Mouse (Mus musculus): Measurements from ENCODE around the gene Scd3.
"Not testable (repeated sequence)": the region's sequence is repeated elsewhere in the genome, so short reads cannot be mapped to it uniquely, and the experiment has no call there.

Gene Scd3

GRCm38 (mm10) chr19:44273711-44274110, 70.6 kb downstream of the Scd3 start:
- no peak for DNase-seq (ENCODE audit: low read depth, low spot score)

- no peak for DNase-seq (ENCODE audit: low read depth, low spot score)
These were observed 71.4 kb downstream of the Scd3 start for GRCm38 (mm10) chr19:44274452-44274851.

- no peak for DNase-seq (ENCODE audit: low read depth, low spot score)
These were observed 72.3 kb downstream of the Scd3 start for GRCm38 (mm10) chr19:44275418-44275817.

DNA sequence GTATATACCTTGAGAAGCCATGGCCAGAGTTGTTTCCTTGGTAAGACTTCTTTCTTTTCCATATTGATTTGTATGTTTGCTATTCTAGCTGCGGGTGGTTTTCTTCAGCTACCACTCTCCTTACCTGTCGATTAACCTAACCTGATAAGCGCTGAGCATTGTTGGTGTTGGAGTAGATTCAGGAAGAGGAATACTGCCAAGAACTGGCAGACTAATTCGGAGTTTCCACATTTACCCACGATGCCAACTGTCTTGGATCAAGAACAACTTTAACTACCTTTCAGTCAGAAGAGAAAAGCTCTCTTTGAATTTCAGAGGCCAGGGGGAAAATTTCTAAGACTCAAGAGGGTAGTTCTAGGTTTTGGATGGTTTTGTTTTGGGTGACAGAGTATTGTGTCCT, 73.8 kb downstream of the Scd3 start:
- no peak for DNase-seq (ENCODE audit: low read depth, low spot score)

GRCm38 (mm10) chr19:44277931-44278330, 74.9 kb downstream of the Scd3 start:
- no peak for DNase-seq (ENCODE audit: low read depth, low spot score)

DNA sequence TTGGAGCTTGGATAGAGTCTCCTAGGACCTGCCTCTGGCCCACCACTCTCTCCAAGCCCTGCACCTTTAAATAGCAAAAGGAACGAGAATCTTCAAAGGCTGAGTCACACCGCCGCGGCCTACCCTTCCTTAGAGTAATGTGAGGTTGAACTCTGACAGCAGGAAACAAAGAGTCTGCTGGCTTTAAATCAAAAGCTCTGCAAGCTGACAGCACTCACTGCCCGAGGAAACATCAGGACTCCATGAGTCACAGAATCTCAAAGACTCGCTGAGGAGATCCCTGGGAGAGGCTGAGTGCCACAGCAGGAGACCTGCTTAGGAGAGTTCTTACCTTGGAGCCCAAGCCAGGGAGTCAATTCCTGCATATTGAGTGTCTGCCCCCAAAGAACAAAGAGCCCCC, 77.7 kb downstream of the Scd3 start:
- no peak for DNase-seq (ENCODE audit: low read depth, low spot score)

- DNase-seq (ENCODE audit: low read depth, low spot score) = not testable (repeated sequence)
These were observed 78.9 kb downstream of the Scd3 start for GRCm38 (mm10) chr19:44281825-44282447.

DNA sequence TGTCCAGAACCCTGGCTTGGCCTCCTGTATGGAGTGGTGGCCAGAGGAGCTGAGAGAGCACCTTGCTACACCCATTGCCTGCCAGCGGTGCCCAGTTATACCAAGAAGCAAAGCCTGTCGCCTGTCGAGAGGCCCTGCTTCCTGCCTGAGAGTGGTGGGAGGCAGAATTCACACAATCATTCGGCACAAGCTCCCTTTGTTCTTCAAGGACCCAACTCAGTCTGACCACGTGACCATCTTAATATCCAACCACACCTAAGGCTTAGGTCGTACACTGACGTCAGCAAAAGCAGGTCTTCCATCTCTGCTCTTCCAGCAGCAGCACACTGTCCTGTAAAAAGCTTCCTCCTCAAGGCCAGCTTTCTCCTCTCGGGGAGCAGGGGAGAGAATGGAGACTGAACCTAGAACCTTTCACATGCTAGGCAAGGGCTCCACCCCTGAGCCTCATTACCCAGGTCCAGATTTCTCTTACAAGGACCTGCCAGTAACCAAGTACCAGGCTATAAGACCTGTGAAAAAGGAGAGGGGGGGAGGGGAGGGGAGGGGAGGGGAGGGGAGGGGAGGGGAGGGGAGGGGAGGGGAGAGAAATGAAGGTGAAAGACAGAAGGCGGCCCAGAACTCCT, 79.6 kb downstream of the Scd3 start:
- DNase-seq (ENCODE audit: low read depth, low spot score) = no peak

GRCm38 (mm10) chr19:44283157-44284024, 80.3 kb downstream of the Scd3 start:
- no peak for DNase-seq (ENCODE audit: low read depth, low spot score)

DNA sequence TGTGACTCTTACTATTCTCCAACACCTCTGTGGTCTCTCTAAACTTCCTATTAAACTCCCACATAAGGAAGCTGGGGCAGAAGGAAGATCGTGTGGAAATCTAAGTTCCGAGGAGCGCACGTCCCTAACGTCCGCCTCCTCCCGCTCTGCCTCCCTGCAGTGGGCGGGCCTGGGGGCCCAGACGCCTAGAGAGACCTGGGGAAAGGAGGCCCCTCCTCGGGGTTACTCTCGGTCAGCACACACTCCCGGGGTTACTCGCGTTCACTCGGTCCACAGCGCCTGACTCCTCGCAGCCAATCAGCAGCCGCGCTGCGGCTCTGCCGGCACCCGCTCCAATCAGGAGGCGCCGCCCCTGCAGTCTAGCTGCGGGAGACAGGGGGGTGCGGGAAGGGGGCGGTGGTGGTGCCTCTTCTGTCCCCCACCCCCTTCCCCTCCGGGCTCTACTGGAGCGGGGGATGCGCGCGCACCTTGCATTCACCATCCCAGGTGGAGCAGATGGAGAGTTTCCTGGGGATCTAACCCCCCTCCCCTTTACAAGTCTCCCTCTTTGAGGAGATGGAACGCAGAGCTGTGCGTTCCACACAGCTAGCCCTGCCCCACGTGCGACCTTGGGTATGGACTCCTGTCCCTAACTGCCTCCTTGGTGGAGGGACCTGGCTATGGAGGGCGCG, 81.1 kb downstream of the Scd3 start:
- peak; percentile 95 for DNase-seq (ENCODE audit: low read depth, low spot score)

- no peak for DNase-seq (ENCODE audit: low read depth, low spot score)
These were observed 81.7 kb downstream of the Scd3 start for GRCm38 (mm10) chr19:44284723-44285122.

DNA sequence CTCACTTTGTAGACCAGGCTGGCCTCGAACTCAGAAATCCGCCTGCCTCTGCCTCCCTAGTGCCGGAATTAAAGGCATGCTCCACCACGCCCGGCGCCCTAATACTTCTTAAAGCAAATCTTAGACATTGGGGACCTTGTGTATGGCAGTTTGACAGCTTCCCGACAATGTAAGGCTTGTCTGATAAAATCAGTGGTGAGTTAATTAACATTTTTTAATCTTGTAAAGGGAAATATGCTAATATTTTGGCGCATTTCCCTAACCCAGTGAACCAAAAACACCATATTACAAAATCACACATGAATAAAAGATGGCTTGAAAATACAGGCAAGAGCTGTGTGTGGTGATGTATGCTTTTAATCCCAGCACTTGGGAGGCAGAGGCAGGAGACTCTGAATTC, 82.5 kb downstream of the Scd3 start:
- no peak for DNase-seq (ENCODE audit: low read depth, low spot score)

DNA sequence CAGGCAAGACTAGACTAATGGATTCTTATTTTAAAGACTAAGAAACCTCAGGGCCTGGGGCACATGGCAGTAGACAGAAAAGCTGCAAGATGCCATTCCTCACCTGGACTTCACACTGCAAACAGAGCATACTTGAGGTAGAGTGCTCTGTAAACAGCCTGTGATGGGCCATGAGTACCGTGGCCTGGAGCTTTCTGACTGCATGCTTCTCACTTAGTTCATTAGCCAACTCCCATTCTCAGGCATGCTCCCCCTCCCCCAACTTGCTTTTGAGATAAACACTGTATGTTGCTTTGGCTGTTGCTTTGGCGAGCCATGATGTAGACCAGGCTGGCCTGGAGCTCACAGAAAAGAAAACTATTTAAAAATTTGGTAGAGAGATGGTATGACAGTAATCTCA, 83.0 kb downstream of the Scd3 start:
- no peak for DNase-seq (ENCODE audit: low read depth, low spot score)

DNA sequence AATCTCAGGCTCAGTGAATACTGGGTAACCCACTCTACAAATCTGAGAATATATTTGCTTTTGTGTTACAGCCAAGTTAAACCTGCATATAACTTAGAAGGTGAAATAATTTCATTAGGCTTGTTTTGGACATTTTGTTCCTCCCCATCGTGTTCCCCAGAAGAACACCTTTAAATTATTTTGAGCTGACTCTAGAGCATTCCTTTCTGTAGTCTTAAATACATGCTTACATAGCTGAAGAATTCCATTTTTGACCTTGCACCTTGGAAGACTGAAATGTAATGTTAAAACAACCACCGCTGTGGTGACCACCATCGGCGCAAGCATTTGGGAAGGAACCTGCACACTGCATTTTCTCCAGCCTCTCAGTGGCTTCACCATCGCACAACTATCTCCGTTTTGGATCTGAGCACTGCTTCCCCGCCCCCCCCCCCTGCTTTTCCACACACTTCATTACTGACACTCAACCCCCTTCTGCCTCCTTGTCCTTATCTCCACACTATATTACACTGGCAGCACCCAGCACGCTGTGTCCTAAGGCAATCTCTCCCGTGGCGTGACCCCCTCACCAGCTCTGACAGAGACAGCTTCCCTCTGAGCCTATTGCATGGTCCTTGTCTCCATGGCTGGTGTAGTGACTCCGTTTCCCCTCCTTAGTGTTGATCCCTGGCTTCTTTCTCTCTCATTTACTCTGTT, 84.5 kb downstream of the Scd3 start:
- DNase-seq (ENCODE audit: low read depth, low spot score) = no peak

DNA sequence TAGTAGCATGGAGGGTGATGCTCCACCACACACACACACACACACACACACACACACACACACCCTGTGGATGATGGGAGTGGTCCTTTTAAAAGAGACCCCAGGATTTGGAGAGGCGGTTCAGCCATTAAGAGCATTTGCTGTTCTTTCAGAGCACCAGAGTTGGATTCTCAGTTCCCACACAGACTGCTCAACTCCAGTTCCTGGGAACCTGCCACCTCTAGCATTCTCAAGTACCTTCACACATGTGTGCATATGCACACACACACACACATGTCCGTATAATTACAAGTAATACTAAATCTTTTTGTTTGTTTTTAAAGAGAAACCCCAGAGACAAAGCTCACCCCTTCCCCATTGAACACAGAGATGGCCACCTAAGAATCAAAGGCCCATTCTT, 89.0 kb downstream of the Scd3 start:
- no peak for DNase-seq (ENCODE audit: low read depth, low spot score)

GRCm38 (mm10) chr19:44292483-44292882, 89.4 kb downstream of the Scd3 start:
- no peak for DNase-seq (ENCODE audit: low read depth, low spot score)

GRCm38 (mm10) chr19:44292941-44293768, 90.1 kb downstream of the Scd3 start, which contains the start of gene Scd2:
Scd2 (plus strand) TSS chr19:44293674.
- no peak for DNase-seq (ENCODE audit: low read depth, low spot score)

Measured in embryo, embryonic 11.5 days (tissue).